Mouse (Mus musculus) left cerebral cortex, adult 6 months (tissue): ENCODE measurements around the gene Amer1. TPM values are rescaled to one million over a fixed set of nuclear protein-coding genes. Genes with fewer than 3 reads are reported as not detected.

Source experiments
- long read RNA-seq, 2 experiments: library from polyadenylated mRNA; unstranded; transcript quantifications; one replicate each; pipeline ENCODE4 v2.0.0; 2019 to 2020
- polyA plus RNA-seq: library from polyadenylated mRNA; unstranded; fragments of <200 nt; fragmentation: Nextera tagmentation; gene quantifications from 2 replicates; pipeline ENCODE4 v1.2.3, GENCODE M21; 2021

Gene Amer1
- 1.2 TPM in 2 replicates for polyA plus RNA-seq
- long read RNA-seq, experiment 1, full-length matches to known transcripts: 7 of 8 reads
- long read RNA-seq, experiment 1, partial matches to known transcripts: 0 of 8 reads
- long read RNA-seq, experiment 1, other reads (novel, unspliced or antisense): 1 of 8 reads
- long read RNA-seq, experiment 2, full-length matches to known transcripts: 2 of 3 reads
- long read RNA-seq, experiment 2, partial matches to known transcripts: 0 of 3 reads
- long read RNA-seq, experiment 2, other reads (novel, unspliced or antisense): 1 of 3 reads

DNA sequence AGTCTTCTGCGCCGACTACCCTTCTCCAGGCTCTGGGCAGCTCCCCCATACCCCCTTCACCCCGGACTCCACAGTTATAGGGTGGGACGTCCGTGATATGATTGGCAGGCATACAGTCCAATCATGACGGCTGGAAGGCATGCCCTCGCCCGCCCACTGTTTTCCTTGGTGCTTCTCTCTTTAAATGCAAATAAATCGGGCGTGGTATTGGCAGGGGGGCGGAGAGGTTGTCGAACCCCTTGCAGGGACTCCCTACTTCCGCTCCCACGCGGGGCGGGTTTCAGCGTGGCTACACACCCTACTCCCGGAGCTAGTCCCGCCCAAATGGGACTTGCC lies at the start of gene Amer1:
Gene Amer1 (minus strand): TSS at position 97 of the 336 bp plus-strand sequence.

Other genes starting within 250 kb of the Amer1 start
- gene Arhgef9, start 248.0 kb downstream of the Amer1 start, polyA plus RNA-seq: 71.4 and 110 TPM in 2 replicates
- not detected in 2 replicates for gene Asb12, start 113.1 kb upstream of the Amer1 start, polyA plus RNA-seq
- not detected in 2 replicates for gene Pfn5, start 113.2 kb upstream of the Amer1 start, polyA plus RNA-seq
- gene Zc4h2, start 213.6 kb upstream of the Amer1 start, polyA plus RNA-seq: 5.5 and 10.5 TPM in 2 replicates